Mouse (Mus musculus) heart, embryonic 14.5 days (tissue): ENCODE results near the gene Slfn5. TPM values are rescaled to one million over a fixed set of nuclear protein-coding genes. Genes with fewer than 3 reads are reported as not detected.

Experiments used
- ATAC-seq: fragments of 200-750 bp; cut with Nextera tagmentation; 2 replicates; pipeline ENCODE4 v1.8.0; 2017; ENCODE audit warnings: low read depth, moderate TSS enrichment; ENCODE audit not compliant: insufficient number of reproducible peaks, insufficient read depth, low FRiP score
- H3K27ac ChIP-seq, 2 experiments: fragments of 200-500 bp in 1 of 2; fragments of 300-500 bp in 1 of 2; sonication (generic) in 1 of 2; replicated peaks in 1 of 2; 2 replicates each; pipeline ENCODE4 v1.5.1; 2012 to 2014; ENCODE audit warnings: low read depth in 2 of 2, low read length in 2 of 2, control low read depth in 1 of 2, mild to moderate bottlenecking in 1 of 2, mixed read lengths in 1 of 2; ENCODE audit not compliant: control insufficient read depth in 1 of 2, insufficient read depth in 1 of 2
- H3K27me3 ChIP-seq: fragments of 300-500 bp; sonication (generic); 2 replicates; pipeline ENCODE4 v1.6.1; 2014; ENCODE audit warnings: mild to moderate bottlenecking, low read length, control low read depth; ENCODE audit not compliant: control insufficient read depth, insufficient read depth
- H3K36me3 ChIP-seq: fragments of 300-500 bp; sonication (generic); 2 replicates; pipeline ENCODE4 v1.6.1; 2014; ENCODE audit warnings: mild to moderate bottlenecking, control low read depth, low read length, mixed read lengths; ENCODE audit not compliant: control insufficient read depth, insufficient read depth
- H3K4me1 ChIP-seq, 2 experiments: fragments of 200-500 bp in 1 of 2; fragments of 300-500 bp in 1 of 2; sonication (generic) in 1 of 2; 2 replicates each; pipeline ENCODE4 v1.6.1; 2012 to 2014; ENCODE audit warnings: low read length in 2 of 2, control low read depth in 1 of 2, mixed read lengths in 1 of 2; ENCODE audit not compliant: control insufficient read depth in 2 of 2, insufficient read depth in 2 of 2
- H3K4me2 ChIP-seq: fragments of 300-500 bp; sonication (generic); 2 replicates; pipeline ENCODE4 v1.6.1; 2014; ENCODE audit warnings: mild to moderate bottlenecking, low read length
- H3K4me3 ChIP-seq, 2 experiments: fragments of 200-500 bp in 1 of 2; fragments of 300-500 bp in 1 of 2; sonication (generic) in 1 of 2; 2 replicates each; pipeline ENCODE4 v1.5.1; 2012 to 2014; ENCODE audit warnings: low read length in 2 of 2, mild to moderate bottlenecking in 2 of 2, control low read depth in 1 of 2, low read depth in 1 of 2, moderate library complexity in 1 of 2; ENCODE audit not compliant: control insufficient read depth in 1 of 2, insufficient read depth in 1 of 2
- H3K9ac ChIP-seq: fragments of 300-500 bp; sonication (generic); 2 replicates; pipeline ENCODE4 v1.6.1; 2014; ENCODE audit warnings: mild to moderate bottlenecking, low read length
- H3K9me3 ChIP-seq: fragments of 300-500 bp; sonication (generic); 2 replicates; pipeline ENCODE4 v1.6.1; 2016; ENCODE audit warnings: low read length, control low read depth; ENCODE audit not compliant: control insufficient read depth
- whole genome bisulfite sequencing: fragments of 180-500 bp; shearing (Covaris S2); extraction: QIAGEN DNeasy Blood & Tissue Kit; methylation state at CpG from one replicate; pipeline ENCODE4 v1.1.7; 2014; 5-methylcytosine and 5-hydroxymethylcytosine counted together
- polyA plus RNA-seq: library from polyadenylated mRNA; unstranded; fragments of >200 nt; fragmentation: Nextera tagmentation; extraction: Ambion mirVana; gene quantifications from 2 replicates; pipeline ENCODE4 v1.2.1, GENCODE M21; 2014

Slfn5 gene
- polyA plus RNA-seq, 1 experiment from 2014 or later = 6.8 TPM

GRCm38 (mm10) chr11:82949036-82949435 is 2.1 kb upstream of the Slfn5 start:
- Histone ChIP-seq H3K27ac (no peak overlapping the region), H3K4me2 (no peak overlapping the region)
- WGBS = 71% methylated on average over 9 of the region's 9 CpGs

DNA sequence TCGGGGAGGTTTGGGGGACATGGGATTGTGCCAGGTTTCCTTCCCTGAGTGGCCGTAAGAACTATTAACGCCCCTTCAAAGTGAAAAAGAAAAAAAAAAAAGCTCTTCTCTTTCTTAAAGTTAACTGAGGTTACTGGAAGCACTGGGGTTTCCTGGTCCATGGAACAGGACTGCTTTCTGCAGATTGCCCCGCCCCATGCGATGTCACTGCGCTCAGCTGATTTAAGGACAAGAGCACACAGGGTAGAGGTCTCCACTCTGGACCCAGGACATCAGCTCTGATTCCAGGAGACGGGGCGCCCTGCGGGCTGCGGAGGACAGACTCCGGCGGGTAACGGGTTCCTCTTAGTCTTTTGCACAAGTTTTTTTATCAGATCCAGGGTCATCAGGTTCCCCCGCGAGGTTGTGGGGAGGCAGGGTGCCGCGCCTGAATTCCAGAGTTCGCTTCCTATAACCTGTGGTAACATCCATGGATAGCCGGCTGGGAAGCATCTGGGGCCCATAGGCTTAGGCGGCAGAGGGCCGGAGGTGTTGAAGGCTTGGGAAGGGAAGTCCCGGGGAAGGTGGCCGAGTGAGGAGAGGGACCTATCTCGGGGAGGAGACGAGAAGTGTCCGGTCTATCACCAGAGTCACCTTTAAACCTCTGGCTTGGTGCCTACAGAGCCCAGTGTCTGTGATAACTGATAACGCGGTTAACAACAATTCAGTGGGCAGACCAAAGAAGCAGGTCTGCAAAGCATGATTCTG is 889 bp downstream of the Slfn5 start:
- Histone ChIP-seq H3K36me3 (no peaks in the 10 kb centered on the region), H3K4me1 (peaks cover 11 to 19% of the 10 kb centered on the region in 2 experiments), H3K4me3 (peak overlapping the region; percentile 39 to 40), H3K4me2 (peak overlapping the region; percentile 71), H3K27ac (peak overlapping the region; percentile 38 to 64), H3K27me3 (peaks cover 8% of the 10 kb centered on the region), H3K9ac (peak overlapping the region; percentile 62), H3K9me3 (no peaks in the 10 kb centered on the region)
- ATAC-seq = no peak
- WGBS = 3% methylated on average over 28 of the region's 28 CpGs

More at GRCm38 (mm10) chr11:82949036-82949435, 2.1 kb upstream of the Slfn5 start:
- no peaks in the 10 kb centered on the region for H3K9me3 ChIP-seq
- H3K27me3 ChIP-seq = peaks cover 8% of the 10 kb centered on the region
- peaks cover 14 to 26% of the 10 kb centered on the region in 2 experiments for H3K4me1 ChIP-seq
- ATAC-seq = no peak
- H3K36me3 ChIP-seq = no peaks in the 10 kb centered on the region
- H3K9ac ChIP-seq = no peak overlapping the region
- no peak overlapping the region for H3K4me3 ChIP-seq

DNA sequence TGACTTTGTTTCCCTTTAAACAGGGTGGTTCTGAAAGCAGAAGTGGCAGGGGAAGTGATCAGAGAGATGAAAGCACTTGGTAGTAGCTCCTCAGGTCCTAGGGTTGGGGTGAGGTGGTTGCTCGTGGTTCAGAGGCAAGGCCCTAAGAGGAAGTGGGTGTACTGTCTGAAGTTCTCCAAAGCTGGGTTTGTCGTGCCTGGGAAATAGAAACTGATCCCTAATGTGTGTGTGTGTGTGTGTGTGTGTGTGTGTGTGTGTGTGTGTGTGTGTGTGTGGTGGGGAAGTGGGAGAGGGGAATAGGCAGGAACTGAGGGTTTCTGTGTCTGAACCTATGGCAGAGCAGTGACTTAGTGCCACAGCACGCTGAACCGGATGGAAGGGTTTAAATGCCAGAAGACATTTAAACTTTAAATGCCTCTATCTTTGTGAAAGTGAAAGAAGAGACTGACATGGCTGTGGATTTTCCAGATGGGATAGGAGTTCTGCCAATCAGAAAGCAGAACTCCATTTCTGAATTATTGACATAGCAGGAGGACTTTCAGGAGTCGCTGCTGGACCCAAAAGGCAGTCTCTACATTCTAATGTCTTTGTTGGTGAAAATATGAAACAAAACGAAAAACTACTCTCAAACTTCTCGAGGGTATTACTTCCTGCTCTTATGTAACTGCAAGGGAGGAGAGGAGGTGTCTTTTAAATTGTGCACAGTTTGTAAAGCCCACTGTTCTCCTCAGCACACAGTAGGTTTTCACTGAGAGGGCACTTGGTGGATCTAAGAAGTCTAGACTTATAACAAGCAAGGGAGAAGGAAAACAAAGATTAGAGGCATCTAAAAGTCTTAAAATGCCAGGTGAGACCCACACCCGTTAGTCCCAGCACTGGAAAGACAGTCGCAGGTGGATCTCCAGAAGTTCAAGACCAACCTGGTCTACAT is 1.7 kb downstream of the Slfn5 start:
- WGBS = 55% methylated on average over 9 of the region's 9 CpGs
- H3K27ac ChIP-seq = peak overlapping the region; percentile 14 to 38; a peak in 3 of 4 replicates
- peak overlapping the region; percentile 39 to 40 for H3K4me3 ChIP-seq
- no peaks in the 10 kb centered on the region for H3K36me3 ChIP-seq
- peak overlapping the region; percentile 62; the same call in 1 of the 2 replicates for H3K9ac ChIP-seq
- ATAC-seq = no peak
- peaks cover 8% of the 10 kb centered on the region for H3K27me3 ChIP-seq
- H3K4me1 ChIP-seq = peaks cover 11 to 19% of the 10 kb centered on the region in 2 experiments
- peak overlapping the region; percentile 71 for H3K4me2 ChIP-seq
- H3K9me3 ChIP-seq = no peaks in the 10 kb centered on the region

DNA sequence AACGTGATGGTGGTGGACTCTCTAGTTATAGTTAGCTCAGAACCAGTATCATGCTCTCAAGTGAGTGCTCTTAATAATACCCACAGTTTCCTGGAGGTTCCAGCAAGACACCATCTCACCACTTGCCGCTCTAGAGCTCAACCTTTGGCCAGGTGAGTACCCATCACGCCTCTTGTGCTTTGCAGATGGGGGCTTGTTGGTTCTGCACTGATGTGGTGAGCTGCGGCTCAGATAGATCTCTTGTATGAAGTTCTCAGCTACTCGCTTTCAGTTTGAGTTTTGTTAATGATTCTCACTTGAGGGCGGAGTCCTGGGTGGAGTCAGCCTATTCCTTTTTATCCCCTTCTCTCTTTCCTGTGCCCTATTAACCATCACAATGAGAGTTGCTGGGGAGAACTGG is 3.5 kb downstream of the Slfn5 start:
- ATAC-seq = no peak
- Histone ChIP-seq H3K4me2 (no peak overlapping the region), H3K4me1 (peaks cover 11 to 19% of the 10 kb centered on the region in 2 experiments), H3K9ac (no peak overlapping the region), H3K27me3 (peaks cover 8% of the 10 kb centered on the region), H3K9me3 (no peaks in the 10 kb centered on the region), H3K36me3 (no peaks in the 10 kb centered on the region), H3K4me3 (no peak overlapping the region), H3K27ac (no peak overlapping the region)
- WGBS = 74% methylated on average over 6 of the region's 6 CpGs

- WGBS = 62% methylated on average over 10 of the region's 10 CpGs
These were observed 5.8 kb downstream of the Slfn5 start for GRCm38 (mm10) chr11:82956925-82957324.

DNA sequence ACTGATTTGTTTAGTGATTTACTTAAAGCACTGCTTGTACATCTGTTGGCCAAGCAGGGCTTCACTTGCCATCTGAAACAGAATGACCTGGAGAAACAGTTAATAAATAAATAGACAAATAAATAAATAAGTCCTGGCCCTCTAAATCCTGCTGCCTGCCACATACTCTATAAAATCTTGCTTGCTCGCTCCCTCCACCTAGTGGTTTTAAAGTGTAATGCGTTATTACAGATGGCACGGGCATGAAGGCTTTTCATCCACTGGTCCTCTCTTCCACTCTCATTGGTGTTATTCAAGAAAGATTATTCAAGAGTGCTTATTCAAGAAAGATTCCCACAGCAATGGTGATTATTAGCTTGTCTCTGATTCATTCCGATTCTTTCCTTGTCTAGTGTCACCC is 8.5 kb downstream of the Slfn5 start:
- 9% methylated on average over 4 of the region's 4 CpGs for WGBS
- H3K27ac ChIP-seq = no peak overlapping the region
- no peaks in the 10 kb centered on the region for H3K9me3 ChIP-seq
- no peaks in the 10 kb centered on the region for H3K27me3 ChIP-seq
- H3K9ac ChIP-seq = no peak overlapping the region
- no peak for ATAC-seq
- no peak overlapping the region for H3K4me2 ChIP-seq
- no peak overlapping the region for H3K4me3 ChIP-seq
- H3K36me3 ChIP-seq = no peaks in the 10 kb centered on the region
- no peaks in the 10 kb centered on the region for H3K4me1 ChIP-seq

More at GRCm38 (mm10) chr11:82956925-82957324, 5.8 kb downstream of the Slfn5 start:
- Histone ChIP-seq H3K27ac (no peak overlapping the region), H3K9me3 (no peaks in the 10 kb centered on the region), H3K27me3 (no peaks in the 10 kb centered on the region; the same call in 1 of the 2 replicates), H3K36me3 (no peaks in the 10 kb centered on the region), H3K4me3 (no peak overlapping the region), H3K9ac (no peak overlapping the region), H3K4me2 (no peak overlapping the region), H3K4me1 (peaks cover 4 to 5% of the 10 kb centered on the region in 2 experiments)
- no peak for ATAC-seq

DNA sequence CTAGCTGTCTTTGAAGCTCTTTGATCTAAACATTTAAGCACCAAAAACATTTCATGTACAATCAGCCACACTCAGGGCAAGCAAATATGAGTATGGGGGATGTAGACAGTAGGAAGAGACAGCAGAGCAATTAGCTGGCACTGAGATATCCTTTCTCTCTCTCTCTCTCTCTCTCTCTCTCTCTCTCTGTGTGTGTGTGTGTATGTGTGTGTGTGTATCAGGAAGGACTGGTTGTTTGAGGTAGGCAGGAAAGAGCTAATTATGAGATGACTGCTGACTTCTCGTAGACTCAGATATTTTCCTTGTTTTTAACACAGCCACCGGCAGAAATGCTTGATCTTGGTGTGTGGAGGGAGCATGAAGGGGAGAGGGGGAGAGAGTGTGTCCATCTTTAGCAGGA is 10.6 kb downstream of the Slfn5 start:
- H3K9me3 ChIP-seq = no peaks in the 10 kb centered on the region
- no peaks in the 10 kb centered on the region for H3K36me3 ChIP-seq
- H3K4me1 ChIP-seq = no peaks in the 10 kb centered on the region
- 56% methylated on average over 2 of the region's 2 CpGs for WGBS
- no peaks in the 10 kb centered on the region for H3K27me3 ChIP-seq
- no peak overlapping the region for H3K4me3 ChIP-seq
- H3K4me2 ChIP-seq = no peak overlapping the region
- no peak overlapping the region for H3K9ac ChIP-seq
- ATAC-seq = no peak
- H3K27ac ChIP-seq = no peak overlapping the region
